Mouse (Mus musculus): Measurements from ENCODE around the gene Rbm5. TPM values are rescaled to one million over a fixed set of nuclear protein-coding genes. Genes with fewer than 3 reads are reported as not detected.

The Rbm5 gene
- polyA plus RNA-seq, 1 experiment from 2014 or later: 108 TPM

- no peaks in the 10 kb centered on the region for H3K27me3 ChIP-seq (ENCODE audit: insufficient read depth, low read length)
- 0 out of 2 replicates have a peak overlapping the region, but pooled peaks have one; percentile 5 for H3K4me3 ChIP-seq (replicated peaks; ENCODE audit: low read depth, low read length)
- peaks cover 13% of the 10 kb centered on the region; the same call in 1 of the 2 replicates for H3K36me3 ChIP-seq (ENCODE audit: insufficient read depth, low read length)
- WGBS: 4% methylated on average over 17 of the region's 17 CpGs
- DNase-seq (ENCODE audit: low spot score) (peak; percentile 55), ATAC-seq (replicated peaks; ENCODE audit: low FRiP score, low read depth) (no peak; the same call in 1 of the 2 replicates)
- peak overlapping the region; percentile 46 for H3K4me2 ChIP-seq (ENCODE audit: low read length)
- H3K9ac ChIP-seq (ENCODE audit: low read depth, low read length): 0 out of 2 replicates have a peak overlapping the region, but pooled peaks have one; percentile 13
- no peaks in the 10 kb centered on the region for H3K9me3 ChIP-seq (replicated peaks; ENCODE audit: low read length)
- peaks cover 24% of the 10 kb centered on the region for H3K4me1 ChIP-seq (replicated peaks; ENCODE audit: insufficient read depth, low read length)
- peak overlapping the region; percentile 66 for H3K27ac ChIP-seq
- no peak for TF ChIP-seq CTCF (IDR thresholded peaks at IDR 0.05; ENCODE audit: low read depth)
Observed at GRCm38 (mm10) chr9:107735356-107736184, 35.2 kb downstream of the Rbm5 start.

DNA sequence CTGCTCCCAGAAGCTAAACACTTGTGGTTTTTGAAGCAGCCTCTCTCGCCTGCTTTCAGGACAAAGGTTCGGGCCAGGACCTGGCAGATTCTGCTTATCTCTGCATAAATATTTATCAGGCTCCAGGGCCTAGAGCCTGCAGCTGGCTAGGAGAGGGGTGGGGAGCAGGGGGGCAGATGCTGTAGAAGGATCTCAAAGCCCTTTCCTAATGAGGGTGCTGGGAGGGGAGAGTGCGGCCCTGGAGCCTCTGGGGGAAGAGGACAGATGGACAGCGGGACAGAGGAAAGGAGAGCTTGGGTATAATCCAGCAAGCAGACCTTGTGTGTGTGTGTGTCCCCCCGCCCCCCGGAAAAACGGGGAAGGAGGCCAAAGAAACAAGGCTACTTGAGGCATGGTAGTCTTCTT, 36.2 kb downstream of the Rbm5 start:
- H3K27me3 ChIP-seq (ENCODE audit: insufficient read depth, low read length): no peaks in the 10 kb centered on the region
- H3K4me1 ChIP-seq (replicated peaks; ENCODE audit: insufficient read depth, low read length): peaks cover 24% of the 10 kb centered on the region
- no peak overlapping the region for H3K4me2 ChIP-seq (ENCODE audit: low read length)
- H3K27ac ChIP-seq: no peak overlapping the region; the same call in 1 of the 2 replicates
- 0 out of 2 replicates have a peak, but pooled peaks cover 5% of the 10 kb centered on the region for H3K36me3 ChIP-seq (ENCODE audit: insufficient read depth, low read length)
- H3K9ac ChIP-seq (ENCODE audit: low read depth, low read length): peak overlapping the region; percentile 38; the same call in 1 of the 2 replicates
- ATAC-seq (replicated peaks; ENCODE audit: low FRiP score, low read depth): no peak
- no peak overlapping the region for H3K4me3 ChIP-seq (replicated peaks; ENCODE audit: low read depth, low read length)
- H3K9me3 ChIP-seq (replicated peaks; ENCODE audit: low read length): no peaks in the 10 kb centered on the region
- DNase-seq (ENCODE audit: low spot score): no peak
- TF ChIP-seq CTCF (IDR thresholded peaks at IDR 0.05; ENCODE audit: low read depth): no peak
- 40% methylated on average over 7 of the region's 7 CpGs for WGBS

DNA sequence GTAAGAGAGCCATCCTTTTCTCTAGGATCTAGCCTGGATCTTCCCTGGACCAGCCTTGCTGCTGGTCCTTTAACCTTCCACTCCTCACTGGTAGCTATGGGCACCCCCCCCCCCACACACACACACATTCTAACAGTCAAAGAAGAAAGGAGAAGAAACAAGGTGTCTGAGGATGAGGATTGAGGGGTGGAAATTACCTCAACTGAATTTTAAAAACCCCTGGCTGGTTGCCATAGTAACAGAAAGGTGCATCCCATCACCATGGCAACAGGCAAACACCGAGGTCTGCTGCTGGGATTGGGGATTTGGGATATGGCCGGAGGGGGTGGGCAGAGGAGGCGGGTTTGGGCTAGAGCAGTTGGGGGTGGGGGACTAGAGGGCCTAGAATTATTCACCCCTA, 41.1 kb downstream of the Rbm5 start:
- Histone ChIP-seq H3K36me3 (ENCODE audit: insufficient read depth, low read length) (no peaks in the 10 kb centered on the region), H3K27me3 (ENCODE audit: insufficient read depth, low read length) (no peaks in the 10 kb centered on the region), H3K4me3 (replicated peaks; ENCODE audit: low read depth, low read length) (no peak overlapping the region), H3K27ac (no peak overlapping the region), H3K4me2 (ENCODE audit: low read length) (no peak overlapping the region), H3K9ac (ENCODE audit: low read depth, low read length) (no peak overlapping the region), H3K9me3 (replicated peaks; ENCODE audit: low read length) (no peaks in the 10 kb centered on the region), H3K4me1 (replicated peaks; ENCODE audit: insufficient read depth, low read length) (peaks cover 18% of the 10 kb centered on the region)
- DNase-seq (ENCODE audit: low spot score): no peak
- 45% methylated on average over 3 of the region's 3 CpGs for WGBS
- ATAC-seq (replicated peaks; ENCODE audit: low FRiP score, low read depth): no peak
- no peak for TF ChIP-seq CTCF (IDR thresholded peaks at IDR 0.05; ENCODE audit: low read depth)

- H3K4me1 ChIP-seq (replicated peaks; ENCODE audit: insufficient read depth, low read length): peaks cover 18% of the 10 kb centered on the region
- H3K9ac ChIP-seq (ENCODE audit: low read depth, low read length): no peak overlapping the region
- TF ChIP-seq CTCF (IDR thresholded peaks at IDR 0.05; ENCODE audit: low read depth): no peak
- H3K27me3 ChIP-seq (ENCODE audit: insufficient read depth, low read length): no peaks in the 10 kb centered on the region
- WGBS: 78% methylated on average over 6 of the region's 6 CpGs
- H3K4me2 ChIP-seq (ENCODE audit: low read length): no peak overlapping the region
- no peak for DNase-seq (ENCODE audit: low spot score)
- no peak for ATAC-seq (replicated peaks; ENCODE audit: low FRiP score, low read depth)
- no peaks in the 10 kb centered on the region for H3K9me3 ChIP-seq (replicated peaks; ENCODE audit: low read length)
- H3K36me3 ChIP-seq (ENCODE audit: insufficient read depth, low read length): no peaks in the 10 kb centered on the region
- no peak overlapping the region for H3K27ac ChIP-seq
- no peak overlapping the region for H3K4me3 ChIP-seq (replicated peaks; ENCODE audit: low read depth, low read length)
Observed at GRCm38 (mm10) chr9:107728919-107729670, 41.7 kb downstream of the Rbm5 start.

- Histone ChIP-seq H3K27me3 (ENCODE audit: insufficient read depth, low read length) (no peaks in the 10 kb centered on the region), H3K27ac (no peak overlapping the region; the same call in 1 of the 2 replicates), H3K9ac (ENCODE audit: low read depth, low read length) (no peak overlapping the region), H3K4me2 (ENCODE audit: low read length) (no peak overlapping the region), H3K4me1 (replicated peaks; ENCODE audit: insufficient read depth, low read length) (peaks cover 32% of the 10 kb centered on the region), H3K4me3 (replicated peaks; ENCODE audit: low read depth, low read length) (no peak overlapping the region), H3K36me3 (ENCODE audit: insufficient read depth, low read length) (no peaks in the 10 kb centered on the region), H3K9me3 (replicated peaks; ENCODE audit: low read length) (no peaks in the 10 kb centered on the region)
- ATAC-seq (replicated peaks; ENCODE audit: low FRiP score, low read depth): no peak
- no peak for TF ChIP-seq CTCF (IDR thresholded peaks at IDR 0.05; ENCODE audit: low read depth)
- DNase-seq (ENCODE audit: low spot score): no peak
- WGBS: 55% methylated on average over 3 of the region's 3 CpGs
Observed at GRCm38 (mm10) chr9:107727041-107727440, 43.8 kb downstream of the Rbm5 start.

DNA sequence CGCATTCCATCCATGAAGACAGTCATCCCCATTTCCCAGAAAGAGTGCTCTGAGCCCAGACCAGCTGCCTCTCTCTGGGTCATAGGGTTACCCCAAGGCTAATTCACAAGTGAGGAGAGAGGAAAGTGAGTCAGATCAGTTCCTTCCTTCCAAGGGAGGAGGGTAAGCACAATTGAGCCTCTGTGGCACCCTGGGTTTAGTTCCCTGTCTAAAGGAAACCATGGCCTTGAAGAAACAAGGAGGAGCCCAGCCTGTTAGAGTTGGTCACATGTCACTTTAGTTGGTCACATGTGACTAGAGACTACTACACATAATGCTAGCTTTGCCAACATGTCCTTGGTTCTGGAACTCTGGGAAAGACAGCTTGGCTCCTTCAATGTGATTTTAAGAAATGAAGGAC, 46.0 kb downstream of the Rbm5 start:
- peak overlapping the region; percentile 85 for H3K27ac ChIP-seq
- H3K36me3 ChIP-seq (ENCODE audit: insufficient read depth, low read length): no peaks in the 10 kb centered on the region
- no peak for DNase-seq (ENCODE audit: low spot score)
- no peak overlapping the region for H3K4me2 ChIP-seq (ENCODE audit: low read length)
- H3K9ac ChIP-seq (ENCODE audit: low read depth, low read length): no peak overlapping the region
- peaks cover 34% of the 10 kb centered on the region for H3K4me1 ChIP-seq (replicated peaks; ENCODE audit: insufficient read depth, low read length)
- TF ChIP-seq CTCF (IDR thresholded peaks at IDR 0.05; ENCODE audit: low read depth): no peak
- no peak for ATAC-seq (replicated peaks; ENCODE audit: low FRiP score, low read depth)
- H3K9me3 ChIP-seq (replicated peaks; ENCODE audit: low read length): no peaks in the 10 kb centered on the region
- 91% methylated on average over 1 of the region's 1 CpGs for WGBS
- no peak overlapping the region for H3K4me3 ChIP-seq (replicated peaks; ENCODE audit: low read depth, low read length)
- H3K27me3 ChIP-seq (ENCODE audit: insufficient read depth, low read length): no peaks in the 10 kb centered on the region

All from kidney, postnatal 0 days (tissue).